Mouse (Mus musculus) CH12.LX (cell line): ENCODE results near the gene Tnni2.

Experiments
- CHD2 ChIP-seq: IDR thresholded peaks from 2 replicates; pipeline ENCODE4 v1.6.1; 2011; ENCODE audit warnings: low read length, improper control_type of control experiment
- CTCF ChIP-seq, 2 experiments: IDR thresholded peaks in 1 of 2; conservative IDR thresholded peaks in 1 of 2; 2 replicates each; pipeline ENCODE4 v1.5.1; 2011 to 2012; ENCODE audit warnings: low read depth in 2 of 2, low read length in 2 of 2, improper control_type of control experiment in 1 of 2, inconsistent platforms in 1 of 2, mild to moderate bottlenecking in 1 of 2, moderate library complexity in 1 of 2
- HCFC1 ChIP-seq: IDR thresholded peaks from 2 replicates; pipeline ENCODE4 v1.6.1; 2012; ENCODE audit warnings: low read depth, mild to moderate bottlenecking, inconsistent platforms, low read length, improper control_type of control experiment
- POLR2A ChIP-seq: IDR thresholded peaks from 2 replicates; pipeline ENCODE4 v1.6.1; 2011; ENCODE audit warnings: low read depth, mild to moderate bottlenecking, improper control_type of control experiment, low read length
- TBP ChIP-seq: conservative IDR thresholded peaks from 2 replicates; pipeline ENCODE4 v1.6.1; 2011; ENCODE audit warnings: low read depth, low read length, improper control_type of control experiment
- USF1 ChIP-seq: IDR thresholded peaks from 2 replicates; pipeline ENCODE4 v1.6.1; 2014; ENCODE audit warnings: low read depth, mild to moderate bottlenecking, inconsistent platforms, low read length, improper control_type of control experiment

- no peak for TF ChIP-seq USF1
- TF ChIP-seq TBP, result no peak
- no peak for TF ChIP-seq CTCF (conservative IDR thresholded peaks at IDR 0.05 in 1 of 2, IDR thresholded peaks at IDR 0.05 in 1 of 2; ENCODE audit: low read depth in 2 of 2, low read length in 2 of 2)
- no peak for TF ChIP-seq POLR2A
- TF ChIP-seq HCFC1, result no peak
- no peak for TF ChIP-seq CHD2
Observed at GRCm38 (mm10) chr7:142400750-142401142, 40.9 kb upstream of the Tnni2 start.
